Mouse (Mus musculus) adrenal gland, postnatal 36 days (tissue): ENCODE measurements around the gene Dusp23. TPM values are rescaled to one million over a fixed set of nuclear protein-coding genes. Genes with fewer than 3 reads are reported as not detected.

Source experiments
- total RNA-seq, 2 experiments: library from RNA; stranded (reverse); gene quantifications; 2 replicates each; pipeline ENCODE4 v1.2.3; 2021

Gene Dusp23
- total RNA-seq, 2 experiments from 2014 or later: 7.1 to 7.7 TPM

Other genes with a start within 250 kb of the Dusp23 start
- gene Slamf9, start 157.6 kb downstream of the Dusp23 start, total RNA-seq: 1 to 10 TPM; 2.3 to 4.5 TPM
- gene Igsf9, start 151.2 kb downstream of the Dusp23 start, total RNA-seq: 1 to 10 TPM; 1.6 to 1.8 TPM
- 10 to 100 TPM; 90.5 to 91.7 TPM for gene Tagln2, start 132.9 kb downstream of the Dusp23 start, total RNA-seq
- under 1 TPM; 0.30 to 0.89 TPM for gene Cfap45, start 112.2 kb downstream of the Dusp23 start, total RNA-seq
- under 1 TPM in 1 of 2 experiments, not detected in 1; 0.16 TPM for gene Vsig8, start 77.0 kb downstream of the Dusp23 start, total RNA-seq
- gene Slamf8, start 42.4 kb downstream of the Dusp23 start, total RNA-seq: under 1 TPM; 0.40 to 0.50 TPM
- not detected for gene Fcrl6, start 30.4 kb downstream of the Dusp23 start, total RNA-seq
- under 1 TPM in 1 of 2 experiments, not detected in 1; 0.40 TPM for gene Crp, start 65.1 kb upstream of the Dusp23 start, total RNA-seq